Mouse (Mus musculus): ENCODE measurements at regions not wholly inside any gene's neighbourhood (a gene's known extent, or its start where the extent isn't known, plus 50 kb on each side); places are given as distances from the start of the nearest gene placed in this dataset.

DNA sequence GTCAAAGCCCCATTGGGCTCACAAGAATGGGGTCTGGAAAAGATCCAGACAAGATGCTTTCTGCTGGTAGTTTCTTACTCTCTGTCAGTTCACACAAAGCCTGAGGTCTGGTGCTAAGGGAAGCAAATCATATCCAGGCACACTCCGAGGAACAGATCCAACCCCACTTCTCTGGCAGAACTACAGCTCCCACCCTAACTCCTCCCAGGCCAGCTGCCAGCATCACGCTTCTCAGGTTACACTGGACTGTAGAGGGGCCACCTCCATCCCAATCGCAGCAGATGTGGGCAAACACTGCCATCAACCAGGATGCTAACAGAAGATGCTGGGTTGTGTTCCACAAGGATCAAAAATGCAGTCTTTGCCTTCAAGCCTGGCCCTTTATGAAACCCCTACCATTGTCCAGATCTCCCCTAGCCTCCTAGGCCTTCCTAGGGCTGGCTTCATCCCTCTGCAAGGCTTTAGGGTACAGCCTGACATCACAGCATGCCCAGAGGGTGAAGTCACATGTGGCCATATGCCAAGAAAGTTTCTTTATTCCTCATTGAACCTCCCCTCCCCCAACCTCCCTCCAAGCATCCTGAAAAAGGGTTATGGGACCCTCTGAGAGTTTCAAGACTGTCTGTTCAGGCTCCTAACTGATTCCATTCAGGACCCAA, 99.6 kb upstream of the 2610301B20Rik start:
- DNase-seq: no peak

DNA sequence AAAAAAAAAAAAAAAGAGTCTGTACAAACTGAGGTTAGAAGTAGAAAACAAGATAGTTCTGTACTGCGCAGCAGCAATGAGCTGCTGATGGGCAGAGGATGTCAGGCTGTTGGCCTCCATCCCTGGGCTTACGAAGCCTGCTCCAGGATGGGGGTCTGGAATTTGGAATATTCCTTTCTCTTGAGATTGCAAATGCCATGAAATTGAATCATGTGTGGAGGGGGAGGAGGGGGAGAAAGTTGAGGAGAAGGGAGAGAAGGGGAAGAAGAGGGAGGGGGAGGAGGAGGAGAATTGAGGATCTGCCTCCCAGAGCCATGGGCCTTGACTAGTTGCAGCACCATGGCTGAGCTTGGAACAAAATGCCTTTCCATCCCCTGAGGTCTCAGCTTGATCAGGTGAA, 87.6 kb upstream of the 2610301B20Rik start:
- DNase-seq: no peak

DNA sequence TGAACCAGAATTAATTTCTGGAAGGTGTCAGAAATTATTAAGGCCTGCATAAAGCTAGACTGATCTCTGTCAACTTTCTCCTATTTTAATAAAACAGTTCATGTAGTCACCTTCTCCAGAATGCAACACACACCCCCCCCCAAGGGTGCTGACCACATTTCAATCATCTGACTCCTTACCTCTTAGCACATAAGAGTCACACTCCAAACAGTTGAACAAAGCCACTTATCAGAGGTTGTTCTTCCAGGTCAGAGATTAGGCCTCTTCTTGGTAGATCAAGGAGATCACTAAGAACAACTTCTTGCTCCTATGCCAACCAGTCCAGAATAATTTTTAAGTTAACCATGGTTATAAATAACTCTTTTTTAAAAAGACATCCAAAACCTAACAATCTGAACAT, 86.0 kb upstream of the 2610301B20Rik start:
- DNase-seq: no peak

DNA sequence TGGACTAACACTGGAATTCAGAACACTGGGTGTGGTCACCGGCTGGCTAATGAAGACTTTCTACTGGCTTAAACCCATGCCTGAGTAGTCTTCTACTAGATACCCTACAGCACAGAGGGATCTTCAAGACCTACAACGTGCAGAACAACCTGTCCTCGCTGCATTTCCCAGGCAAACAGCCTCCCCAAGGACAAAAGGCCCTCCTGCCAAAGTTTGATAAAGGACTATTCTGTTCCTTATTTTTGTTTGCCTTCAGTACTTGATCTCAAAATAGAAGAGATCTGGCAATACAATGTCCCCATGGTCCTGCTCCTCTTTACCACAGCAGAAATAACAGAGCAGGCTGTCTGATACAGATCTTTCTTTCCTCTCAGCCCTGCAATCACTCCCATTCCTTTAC, 85.2 kb upstream of the 2610301B20Rik start:
- DNase-seq: no peak

DNA sequence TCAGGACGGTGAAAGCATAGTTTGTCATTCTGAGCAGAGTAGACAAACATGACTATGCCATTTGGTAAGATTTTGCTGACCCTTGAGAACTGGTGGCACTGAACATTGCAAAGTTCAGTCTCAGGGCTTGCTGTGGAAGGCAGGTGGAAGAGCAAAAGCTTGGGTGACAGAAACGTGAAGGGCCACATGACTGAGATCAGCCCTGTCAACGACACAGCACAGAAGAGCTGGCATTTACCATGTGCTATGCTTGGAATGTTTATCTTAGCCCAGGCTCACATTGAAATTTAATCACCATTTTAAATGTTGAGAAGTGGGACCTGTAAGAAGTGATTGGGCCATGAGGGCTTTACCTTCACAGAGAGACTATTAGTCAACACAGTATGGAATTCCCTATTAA, 81.7 kb upstream of the 2610301B20Rik start:
- no peak for DNase-seq

DNA sequence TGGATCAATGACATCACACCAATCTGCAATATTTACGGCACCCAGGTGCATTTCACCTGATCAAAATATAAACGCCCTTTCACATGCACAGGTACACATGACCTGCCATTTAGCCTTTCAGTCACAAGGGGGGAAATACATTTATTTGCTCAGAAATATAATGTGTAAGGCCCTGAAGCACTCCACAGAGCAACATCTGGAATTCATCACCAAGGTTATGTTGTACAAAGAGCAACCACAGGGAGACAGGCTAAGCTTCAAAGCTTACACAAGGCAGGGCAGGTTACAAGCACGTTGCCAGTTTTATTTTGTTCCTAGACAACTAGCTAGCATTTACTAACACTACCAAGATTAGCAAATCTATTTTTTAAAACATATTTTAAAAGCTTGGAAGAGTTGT, 79.8 kb upstream of the 2610301B20Rik start:
- DNase-seq: no peak

DNA sequence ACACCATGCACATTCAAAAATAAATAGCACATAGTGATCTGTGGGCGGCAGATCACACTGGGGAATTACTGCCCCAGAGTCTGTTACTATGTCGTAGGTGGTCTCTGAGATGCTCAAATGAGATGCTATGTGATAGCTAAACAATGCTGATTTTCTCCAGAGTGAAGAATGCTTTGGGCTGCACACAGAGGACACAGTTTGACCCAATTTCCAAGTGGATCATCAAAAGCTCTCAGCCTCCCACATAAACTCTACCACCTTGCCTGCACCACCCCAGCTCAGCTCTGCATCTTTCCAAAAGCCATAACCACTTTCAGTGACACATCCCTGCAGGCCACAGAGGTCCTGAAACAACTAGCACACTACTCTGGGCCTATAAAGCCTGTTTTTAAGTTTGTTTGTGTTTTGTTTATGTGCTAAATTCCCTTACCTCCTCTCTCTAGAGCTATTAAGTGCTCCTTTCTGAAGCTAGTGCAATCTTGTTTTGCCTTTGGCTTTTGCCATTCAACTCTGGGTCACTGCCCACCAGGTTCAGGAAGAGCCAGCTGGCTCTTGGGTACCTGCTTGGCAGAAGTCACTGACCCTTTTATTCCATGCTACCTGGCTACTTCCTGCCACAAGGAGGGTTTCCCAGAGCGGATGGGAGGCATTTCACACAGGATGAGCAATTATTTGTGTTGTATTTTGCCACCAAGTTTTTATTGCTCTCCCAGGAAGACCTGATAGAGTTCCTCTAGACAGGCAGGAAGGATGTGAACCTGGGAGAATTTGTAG, 73.3 kb upstream of the 2610301B20Rik start:
- DNase-seq: no peak

DNA sequence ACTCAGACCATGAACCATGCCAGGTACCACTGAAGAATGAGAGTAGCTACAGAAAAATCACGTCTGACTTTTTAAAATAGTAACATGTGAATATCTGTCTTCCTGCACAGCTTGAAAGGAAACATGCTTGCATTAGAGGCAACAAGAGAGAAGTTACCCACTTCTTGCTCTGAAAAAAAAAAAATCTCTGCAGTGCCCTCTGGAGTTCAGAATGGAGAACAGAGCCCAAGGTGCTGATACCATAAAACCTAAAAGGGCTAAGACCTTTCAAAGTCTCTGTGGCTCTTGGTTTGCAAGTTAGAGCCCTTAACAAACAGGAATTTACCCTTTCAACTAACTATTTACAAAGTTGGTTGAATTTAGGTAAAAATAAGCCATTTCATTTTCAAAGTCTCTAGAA, 69.6 kb upstream of the 2610301B20Rik start:
- DNase-seq: no peak

DNA sequence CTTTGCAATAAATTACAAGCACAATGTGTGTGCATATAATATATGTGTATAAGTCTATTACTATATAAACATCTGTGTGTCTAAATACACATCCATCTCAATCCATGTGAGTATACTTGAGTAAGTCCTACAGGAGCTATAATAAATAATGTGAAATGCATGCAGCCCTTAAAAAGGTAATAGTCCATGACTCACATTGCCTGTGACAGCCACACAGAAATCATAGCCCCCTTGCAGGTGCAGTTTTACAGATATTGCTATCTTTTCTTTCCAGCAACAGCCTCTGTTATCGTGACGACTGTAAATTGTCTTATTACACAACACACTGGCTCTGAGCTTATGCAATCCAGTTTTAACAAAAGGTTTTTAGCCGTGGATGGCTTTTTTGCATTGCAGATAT, 67.0 kb upstream of the 2610301B20Rik start:
- DNase-seq: no peak

DNA sequence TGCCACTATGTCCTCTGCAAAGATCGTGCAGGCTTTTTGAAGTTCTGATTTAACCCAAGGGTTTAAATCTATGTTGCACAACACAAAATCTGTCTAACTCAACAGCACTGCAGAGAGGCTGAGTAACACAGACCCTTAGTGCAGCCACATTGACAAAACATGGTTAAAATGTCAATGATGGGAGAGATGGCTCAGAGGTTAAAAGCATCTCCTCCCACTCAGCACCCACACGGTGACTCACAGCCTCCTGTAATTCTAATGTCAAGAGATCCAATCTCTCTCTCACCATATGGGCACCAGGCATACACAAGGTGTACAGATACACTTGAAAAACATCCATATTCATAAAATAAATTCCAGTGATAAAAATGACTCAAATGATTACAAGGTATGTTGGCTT, 61.4 kb upstream of the 2610301B20Rik start:
- DNase-seq: no peak
